Mouse (Mus musculus): ENCODE results near the gene Antxr1. TPM values are rescaled to one million over a fixed set of nuclear protein-coding genes. Genes with fewer than 3 reads are reported as not detected.

Antxr1 gene
- polyA plus RNA-seq, 1 experiment from 2014 or later: 5.2 TPM

DNA sequence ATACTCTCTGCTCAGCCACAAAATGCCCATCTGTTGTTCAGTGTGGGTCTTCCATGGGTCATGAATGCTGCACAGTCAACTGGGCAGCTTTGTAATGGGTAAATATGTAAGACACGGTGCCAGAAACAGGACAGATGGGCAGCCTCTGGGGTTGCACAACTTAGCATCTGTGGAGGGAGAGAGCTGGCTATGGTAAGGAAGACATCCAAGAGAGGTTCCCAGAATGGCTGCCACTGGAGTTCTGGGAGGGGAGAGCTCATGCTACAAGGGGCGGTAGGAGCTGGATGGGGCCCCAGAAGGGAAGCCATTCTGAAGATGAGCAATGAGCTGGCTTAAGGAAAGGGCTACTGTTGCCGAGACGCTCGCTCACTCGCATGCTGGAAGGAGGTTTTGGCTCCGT lies 58.7 kb downstream of the Antxr1 start:
- Histone ChIP-seq H3K9me3 (ENCODE audit: low read length) (peaks cover 6% of the 10 kb centered on the region), H3K4me1 (ENCODE audit: insufficient read depth, low read length) (peaks cover 33% of the 10 kb centered on the region), H3K27ac (ENCODE audit: low read length) (peak overlapping the region; percentile 57; the same call in 1 of the 2 replicates), H3K36me3 (ENCODE audit: insufficient read depth, low read length) (peaks cover 8% of the 10 kb centered on the region), H3K4me3 (ENCODE audit: low read length) (no peak overlapping the region), H3K27me3 (ENCODE audit: insufficient read depth, low read length) (peaks cover 18% of the 10 kb centered on the region), H3K9ac (replicated peaks; ENCODE audit: low read length) (no peak overlapping the region), H3K4me2 (replicated peaks; ENCODE audit: low read depth, low read length) (no peak overlapping the region)
- no peak for ATAC-seq (ENCODE audit: low FRiP score, low TSS enrichment)
- WGBS: 76% methylated on average over 7 of the region's 7 CpGs

DNA sequence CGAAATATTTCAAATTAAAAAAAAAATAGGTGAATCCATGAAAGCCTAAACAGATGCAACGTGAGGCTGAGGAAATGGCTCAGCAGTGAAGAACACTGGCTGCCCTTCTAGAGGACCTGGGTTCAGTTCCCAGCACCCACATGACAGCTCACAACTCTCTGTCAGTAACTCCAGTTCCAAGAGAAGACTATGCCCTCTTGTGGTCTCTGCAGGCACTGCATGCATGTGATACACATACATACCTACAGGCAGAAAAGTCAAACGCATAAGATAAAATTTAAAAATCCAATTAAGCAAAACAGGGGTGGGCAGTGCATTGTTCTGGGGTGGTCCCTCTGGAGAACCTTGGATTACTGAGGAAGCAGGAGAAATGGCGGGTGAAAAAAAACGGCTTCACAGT lies 60.8 kb downstream of the Antxr1 start:
- Histone ChIP-seq H3K27ac (ENCODE audit: low read length) (no peak overlapping the region), H3K9ac (replicated peaks; ENCODE audit: low read length) (no peak overlapping the region), H3K9me3 (ENCODE audit: low read length) (peaks cover 6% of the 10 kb centered on the region), H3K27me3 (ENCODE audit: insufficient read depth, low read length) (peaks cover 13% of the 10 kb centered on the region), H3K4me2 (replicated peaks; ENCODE audit: low read depth, low read length) (no peak overlapping the region), H3K36me3 (ENCODE audit: insufficient read depth, low read length) (peaks cover 8% of the 10 kb centered on the region), H3K4me1 (ENCODE audit: insufficient read depth, low read length) (peaks cover 50% of the 10 kb centered on the region), H3K4me3 (ENCODE audit: low read length) (no peak overlapping the region)
- ATAC-seq (ENCODE audit: low FRiP score, low TSS enrichment): no peak
- WGBS: 95% methylated on average over 5 of the region's 5 CpGs

DNA sequence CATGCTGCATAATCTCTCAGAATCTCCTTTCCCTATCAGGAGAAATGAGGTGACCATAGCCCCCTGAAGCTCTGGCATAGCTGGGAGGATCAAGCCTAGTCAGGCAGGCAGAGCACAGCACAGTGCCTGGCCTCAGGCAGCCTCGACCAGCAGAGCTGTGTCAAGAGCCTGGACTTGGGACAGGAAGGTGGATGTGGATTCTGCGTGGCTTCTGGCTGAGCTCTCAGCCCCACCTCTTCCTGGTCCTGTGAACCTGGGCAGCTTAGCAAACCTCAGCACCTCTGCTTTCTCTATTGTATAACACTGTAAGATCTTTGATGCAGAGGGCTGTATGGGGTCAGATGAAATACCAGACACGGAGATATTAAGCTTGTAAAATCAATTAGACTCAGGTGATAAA lies 61.8 kb downstream of the Antxr1 start:
- peaks cover 6% of the 10 kb centered on the region for H3K9me3 ChIP-seq (ENCODE audit: low read length)
- no peak for ATAC-seq (ENCODE audit: low FRiP score, low TSS enrichment)
- peaks cover 50% of the 10 kb centered on the region for H3K4me1 ChIP-seq (ENCODE audit: insufficient read depth, low read length)
- peaks cover 8% of the 10 kb centered on the region for H3K36me3 ChIP-seq (ENCODE audit: insufficient read depth, low read length)
- 71% methylated on average over 3 of the region's 3 CpGs for WGBS
- H3K27ac ChIP-seq (ENCODE audit: low read length): no peak overlapping the region
- no peak overlapping the region for H3K4me3 ChIP-seq (ENCODE audit: low read length)
- no peak overlapping the region for H3K4me2 ChIP-seq (replicated peaks; ENCODE audit: low read depth, low read length)
- 0 out of 2 replicates have a peak, but pooled peaks cover 4% of the 10 kb centered on the region for H3K27me3 ChIP-seq (ENCODE audit: insufficient read depth, low read length)
- no peak overlapping the region for H3K9ac ChIP-seq (replicated peaks; ENCODE audit: low read length)

DNA sequence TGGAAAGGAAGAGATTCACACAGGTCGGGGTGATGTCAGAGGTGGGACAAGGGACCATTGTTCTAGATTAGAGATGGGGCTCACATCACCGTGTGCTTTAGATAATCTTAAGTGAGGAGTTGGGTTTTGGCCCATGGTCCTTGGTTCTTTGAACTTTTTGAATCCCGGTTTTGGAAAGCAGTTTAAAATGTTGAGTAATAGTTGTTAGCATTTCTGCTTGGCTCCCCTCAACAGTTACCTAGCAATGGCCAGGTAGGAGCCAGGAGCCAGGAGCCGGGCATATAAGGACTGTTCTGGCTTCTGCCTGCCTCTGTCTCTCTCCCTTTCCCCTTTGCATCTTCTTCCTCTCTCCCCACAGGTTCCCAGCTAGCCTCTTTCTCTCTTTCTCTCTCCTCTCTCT lies 62.5 kb downstream of the Antxr1 start:
- no peak for ATAC-seq (ENCODE audit: low FRiP score, low TSS enrichment)
- H3K4me2 ChIP-seq (replicated peaks; ENCODE audit: low read depth, low read length): no peak overlapping the region
- peaks cover 8% of the 10 kb centered on the region for H3K36me3 ChIP-seq (ENCODE audit: insufficient read depth, low read length)
- peaks cover 6% of the 10 kb centered on the region for H3K9me3 ChIP-seq (ENCODE audit: low read length)
- H3K27ac ChIP-seq (ENCODE audit: low read length): no peak overlapping the region
- 0 out of 2 replicates have a peak, but pooled peaks cover 4% of the 10 kb centered on the region for H3K27me3 ChIP-seq (ENCODE audit: insufficient read depth, low read length)
- H3K4me3 ChIP-seq (ENCODE audit: low read length): no peak overlapping the region
- peaks cover 45% of the 10 kb centered on the region for H3K4me1 ChIP-seq (ENCODE audit: insufficient read depth, low read length)
- 84% methylated on average over 4 of the region's 4 CpGs for WGBS
- H3K9ac ChIP-seq (replicated peaks; ENCODE audit: low read length): no peak overlapping the region

DNA sequence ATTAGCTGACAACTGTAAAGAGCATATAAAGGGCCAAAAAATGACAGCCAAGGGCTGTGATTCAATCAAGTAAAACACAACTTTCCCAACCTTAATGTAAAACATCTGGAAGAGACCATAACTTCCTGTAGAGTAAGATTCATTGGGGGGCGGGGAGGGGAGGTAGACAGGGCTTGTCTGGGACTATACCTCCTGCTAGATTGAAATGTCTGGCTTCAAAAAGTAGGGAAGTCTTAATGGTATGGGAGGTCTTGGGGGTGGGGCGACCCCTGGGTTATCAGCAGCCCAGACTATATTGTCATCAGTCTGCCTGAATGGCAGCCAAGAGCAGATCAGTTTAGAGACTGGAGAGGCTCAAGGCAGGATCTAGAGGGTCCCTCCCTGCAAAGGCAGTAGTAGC lies 63.4 kb downstream of the Antxr1 start:
- Histone ChIP-seq H3K36me3 (ENCODE audit: insufficient read depth, low read length) (peaks cover 8% of the 10 kb centered on the region), H3K27me3 (ENCODE audit: insufficient read depth, low read length) (0 out of 2 replicates have a peak, but pooled peaks cover 4% of the 10 kb centered on the region), H3K4me1 (ENCODE audit: insufficient read depth, low read length) (peaks cover 36% of the 10 kb centered on the region), H3K4me3 (ENCODE audit: low read length) (no peak overlapping the region), H3K9ac (replicated peaks; ENCODE audit: low read length) (no peak overlapping the region), H3K27ac (ENCODE audit: low read length) (no peak overlapping the region), H3K4me2 (replicated peaks; ENCODE audit: low read depth, low read length) (no peak overlapping the region), H3K9me3 (ENCODE audit: low read length) (peaks cover 6% of the 10 kb centered on the region)
- 71% methylated on average over 2 of the region's 2 CpGs for WGBS
- peak; percentile 58 for ATAC-seq (ENCODE audit: low FRiP score, low TSS enrichment)

DNA sequence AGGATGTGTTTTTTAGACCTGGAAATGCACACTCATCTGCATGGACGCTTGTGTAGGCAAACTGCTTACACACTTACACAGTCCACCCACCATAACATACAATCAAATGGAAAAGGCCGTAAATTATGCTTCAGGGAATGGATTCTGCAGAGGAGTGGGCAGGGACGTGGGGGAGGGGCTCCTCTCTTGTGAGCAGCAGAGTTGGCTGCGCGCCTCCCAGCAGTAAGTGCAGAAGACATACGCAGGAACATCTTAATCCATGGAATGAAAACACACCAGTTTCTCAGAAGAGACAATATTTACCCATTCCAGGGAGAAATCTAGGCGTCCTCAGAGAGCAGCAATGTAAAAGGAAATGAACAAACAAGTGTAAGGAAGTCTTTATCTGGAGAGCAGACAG lies 65.2 kb downstream of the Antxr1 start:
- 13% methylated on average over 7 of the region's 7 CpGs for WGBS
- peak overlapping the region; percentile 63 for H3K27ac ChIP-seq (ENCODE audit: low read length)
- 0 out of 2 replicates have a peak overlapping the region, but pooled peaks have one; percentile 10 for H3K4me2 ChIP-seq (replicated peaks; ENCODE audit: low read depth, low read length)
- no peak overlapping the region for H3K9ac ChIP-seq (replicated peaks; ENCODE audit: low read length)
- 0 out of 2 replicates have a peak, but pooled peaks cover 4% of the 10 kb centered on the region for H3K27me3 ChIP-seq (ENCODE audit: insufficient read depth, low read length)
- H3K4me1 ChIP-seq (ENCODE audit: insufficient read depth, low read length): peaks cover 26% of the 10 kb centered on the region
- H3K4me3 ChIP-seq (ENCODE audit: low read length): no peak overlapping the region
- H3K9me3 ChIP-seq (ENCODE audit: low read length): peaks cover 6% of the 10 kb centered on the region
- peak; percentile 49; the same call in 1 of the 2 replicates for ATAC-seq (ENCODE audit: low FRiP score, low TSS enrichment)
- H3K36me3 ChIP-seq (ENCODE audit: insufficient read depth, low read length): peaks cover 8% of the 10 kb centered on the region

DNA sequence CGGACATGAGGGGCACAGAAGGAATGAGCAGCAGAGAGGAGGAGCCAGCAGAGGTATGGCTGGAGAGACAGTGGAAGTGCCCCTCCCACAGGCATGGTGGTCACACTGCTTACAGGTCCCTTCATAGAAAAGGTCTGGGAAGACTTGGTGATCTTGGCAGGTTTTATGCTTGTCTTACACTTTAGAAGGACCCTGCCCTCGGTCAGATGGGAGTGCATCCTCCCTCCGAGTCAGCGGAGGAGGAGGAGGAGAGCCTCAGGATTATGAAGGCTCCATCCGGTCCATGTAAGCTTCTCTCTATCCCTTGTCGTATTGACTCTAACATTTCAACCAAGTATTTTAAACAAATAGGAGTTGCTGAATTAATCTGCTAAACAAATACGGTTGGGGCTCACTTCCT lies 65.7 kb downstream of the Antxr1 start:
- ATAC-seq (ENCODE audit: low FRiP score, low TSS enrichment): peak; percentile 56; the same call in 1 of the 2 replicates
- Histone ChIP-seq H3K4me3 (ENCODE audit: low read length) (no peak overlapping the region), H3K27ac (ENCODE audit: low read length) (peak overlapping the region; percentile 63), H3K4me1 (ENCODE audit: insufficient read depth, low read length) (peaks cover 26% of the 10 kb centered on the region), H3K4me2 (replicated peaks; ENCODE audit: low read depth, low read length) (0 out of 2 replicates have a peak overlapping the region, but pooled peaks have one; percentile 10), H3K27me3 (ENCODE audit: insufficient read depth, low read length) (0 out of 2 replicates have a peak, but pooled peaks cover 4% of the 10 kb centered on the region), H3K9me3 (ENCODE audit: low read length) (peaks cover 5% of the 10 kb centered on the region), H3K9ac (replicated peaks; ENCODE audit: low read length) (no peak overlapping the region), H3K36me3 (ENCODE audit: insufficient read depth, low read length) (peaks cover 7% of the 10 kb centered on the region)
- 43% methylated on average over 7 of the region's 7 CpGs for WGBS

DNA sequence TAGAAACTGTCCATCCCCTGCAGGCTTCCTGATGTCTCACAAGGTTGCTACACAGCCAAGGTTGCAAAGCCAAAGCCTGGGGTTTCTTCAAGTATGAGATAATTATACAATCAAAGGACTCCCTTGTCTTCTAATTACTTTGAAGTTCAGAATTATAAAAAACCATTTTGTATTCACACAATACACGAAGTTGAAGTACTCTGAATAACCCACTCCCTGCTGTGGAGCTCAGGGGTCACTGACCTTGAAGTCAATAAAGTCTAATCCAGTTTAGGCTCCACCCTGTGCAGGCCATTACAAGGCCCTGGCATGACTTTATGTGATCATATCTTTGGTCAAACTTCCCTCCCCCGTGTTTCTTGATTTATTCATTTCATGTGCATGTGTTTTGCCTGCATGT lies 73.0 kb downstream of the Antxr1 start:
- 65% methylated on average over 2 of the region's 2 CpGs for WGBS
- H3K36me3 ChIP-seq (ENCODE audit: insufficient read depth, low read length): no peaks in the 10 kb centered on the region
- H3K4me1 ChIP-seq (ENCODE audit: insufficient read depth, low read length): peaks cover 9% of the 10 kb centered on the region; the same call in 1 of the 2 replicates
- ATAC-seq (ENCODE audit: low FRiP score, low TSS enrichment): no peak
- H3K4me2 ChIP-seq (replicated peaks; ENCODE audit: low read depth, low read length): no peak overlapping the region
- H3K27me3 ChIP-seq (ENCODE audit: insufficient read depth, low read length): no peaks in the 10 kb centered on the region
- H3K9me3 ChIP-seq (ENCODE audit: low read length): no peaks in the 10 kb centered on the region
- H3K27ac ChIP-seq (ENCODE audit: low read length): no peak overlapping the region
- no peak overlapping the region for H3K4me3 ChIP-seq (ENCODE audit: low read length)
- no peak overlapping the region for H3K9ac ChIP-seq (replicated peaks; ENCODE audit: low read length)

DNA sequence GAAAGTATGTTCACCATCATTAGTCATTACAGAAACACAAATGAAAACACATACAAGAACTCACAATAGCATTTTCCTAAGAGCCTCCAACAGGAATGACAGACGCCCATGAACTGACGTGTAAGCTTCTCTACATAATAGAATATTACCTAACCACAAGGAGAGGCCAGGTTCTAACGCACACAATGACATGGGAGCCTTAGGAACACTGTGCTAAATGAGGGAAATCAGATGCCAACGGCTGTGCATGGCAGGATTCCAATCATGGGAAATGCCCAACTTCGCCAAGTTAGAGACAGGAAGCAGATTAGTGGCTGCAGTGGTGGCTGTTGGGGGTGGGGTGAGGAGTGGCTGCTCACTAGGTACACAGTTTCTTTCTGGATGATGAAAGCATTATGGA lies 76.6 kb downstream of the Antxr1 start:
- 63% methylated on average over 5 of the region's 5 CpGs for WGBS
- H3K9ac ChIP-seq (replicated peaks; ENCODE audit: low read length): no peak overlapping the region
- H3K27me3 ChIP-seq (ENCODE audit: insufficient read depth, low read length): no peaks in the 10 kb centered on the region
- H3K4me1 ChIP-seq (ENCODE audit: insufficient read depth, low read length): peaks cover 9% of the 10 kb centered on the region; the same call in 1 of the 2 replicates
- no peak overlapping the region for H3K4me2 ChIP-seq (replicated peaks; ENCODE audit: low read depth, low read length)
- no peak overlapping the region for H3K4me3 ChIP-seq (ENCODE audit: low read length)
- no peak overlapping the region for H3K27ac ChIP-seq (ENCODE audit: low read length)
- H3K9me3 ChIP-seq (ENCODE audit: low read length): no peaks in the 10 kb centered on the region
- ATAC-seq (ENCODE audit: low FRiP score, low TSS enrichment): no peak
- no peaks in the 10 kb centered on the region for H3K36me3 ChIP-seq (ENCODE audit: insufficient read depth, low read length)

DNA sequence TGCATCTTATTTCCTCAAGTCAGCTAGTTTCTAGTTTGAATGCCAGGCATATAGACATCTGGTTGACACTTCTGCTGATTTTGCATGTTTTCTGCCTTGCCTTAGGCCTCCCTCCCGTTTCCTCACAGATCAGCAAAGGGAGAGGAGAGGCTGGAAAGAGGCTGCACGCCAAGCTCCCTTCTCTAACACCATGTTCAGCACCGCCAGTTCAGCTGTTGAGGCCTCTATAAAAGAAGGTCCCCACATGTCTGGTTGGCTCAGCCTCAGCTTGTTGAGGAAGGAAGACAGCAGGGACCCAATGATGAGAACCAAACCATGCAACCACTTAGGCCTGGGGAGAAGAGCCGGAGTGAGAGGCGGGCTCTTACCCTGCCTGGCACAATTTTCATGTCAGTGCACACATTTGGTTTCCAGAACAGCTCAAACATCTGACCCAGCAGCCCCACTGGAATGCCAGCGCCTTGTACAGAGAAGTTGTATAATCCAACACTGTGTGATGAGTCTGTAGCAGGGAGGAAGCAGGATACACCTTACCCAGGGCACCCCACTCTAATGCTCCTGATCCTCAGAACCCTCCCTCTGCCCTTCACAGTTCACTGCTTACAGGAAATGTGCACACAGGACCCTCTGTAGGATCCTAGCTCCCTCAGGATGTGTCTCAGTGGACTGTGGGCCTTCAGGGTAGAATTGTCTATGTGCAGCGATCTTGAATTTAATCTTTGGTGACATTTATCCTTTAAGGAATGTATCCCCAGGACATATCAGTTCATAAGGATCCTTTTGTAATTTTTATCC lies 77.4 kb downstream of the Antxr1 start:
- Histone ChIP-seq H3K27ac (ENCODE audit: low read length) (peak overlapping the region; percentile 2; the same call in 1 of the 2 replicates), H3K4me3 (ENCODE audit: low read length) (no peak overlapping the region), H3K4me2 (replicated peaks; ENCODE audit: low read depth, low read length) (no peak overlapping the region), H3K36me3 (ENCODE audit: insufficient read depth, low read length) (no peaks in the 10 kb centered on the region), H3K9me3 (ENCODE audit: low read length) (no peaks in the 10 kb centered on the region), H3K4me1 (ENCODE audit: insufficient read depth, low read length) (peaks cover 9% of the 10 kb centered on the region; the same call in 1 of the 2 replicates), H3K9ac (replicated peaks; ENCODE audit: low read length) (no peak overlapping the region), H3K27me3 (ENCODE audit: insufficient read depth, low read length) (no peaks in the 10 kb centered on the region)
- no peak for ATAC-seq (ENCODE audit: low FRiP score, low TSS enrichment)
- WGBS: 64% methylated on average over 7 of the region's 7 CpGs
